Mouse (Mus musculus) spleen, adult 2 months (tissue): ENCODE data around the gene Hnrnpa3.

Source experiments
- CTCF ChIP-seq: fragments of 200-500 bp; IDR thresholded peaks from 2 replicates; pipeline ENCODE4 v1.5.1; 2011; ENCODE audit warnings: mild to moderate bottlenecking, inconsistent platforms; ENCODE audit not compliant: insufficient read depth, insufficient read length, insufficient replicate concordance; ENCODE audit errors: extremely low read depth
- POLR2A ChIP-seq: fragments of 200-500 bp; IDR thresholded peaks from 2 replicates; pipeline ENCODE4 v1.6.1; 2011; ENCODE audit warnings: low read depth, low read length, inconsistent platforms

GRCm38 (mm10) chr2:75636261-75637054, 22.6 kb upstream of the Hnrnpa3 start:
- no peak for TF ChIP-seq POLR2A
- peak; percentile 59; the same call in 1 of the 2 replicates for TF ChIP-seq CTCF
